Mouse (Mus musculus) cerebellum, postnatal 14 days (tissue): ENCODE results near the gene Brca2.
"Not testable (repeated sequence)": the region's sequence is repeated elsewhere in the genome, so short reads cannot be mapped to it uniquely, and the experiment has no call there.

ENCODE experiments used
- DNase-seq, 2 experiments: peaks; one replicate each; pipeline ENCODE4 v3.0.0; 2021; ENCODE audit warnings: mixed read lengths in 2 of 2

The Brca2 gene

GRCm38 (mm10) chr5:150521937-150522866, at the start of gene Brca2:
TSS of gene Brca2 (plus strand) at chr5:150522630.
- peak; percentile 95 to 96 for DNase-seq

- DNase-seq = no peak
Measured at GRCm38 (mm10) chr5:150477364-150477763, 45.1 kb upstream of the Brca2 start.

DNA sequence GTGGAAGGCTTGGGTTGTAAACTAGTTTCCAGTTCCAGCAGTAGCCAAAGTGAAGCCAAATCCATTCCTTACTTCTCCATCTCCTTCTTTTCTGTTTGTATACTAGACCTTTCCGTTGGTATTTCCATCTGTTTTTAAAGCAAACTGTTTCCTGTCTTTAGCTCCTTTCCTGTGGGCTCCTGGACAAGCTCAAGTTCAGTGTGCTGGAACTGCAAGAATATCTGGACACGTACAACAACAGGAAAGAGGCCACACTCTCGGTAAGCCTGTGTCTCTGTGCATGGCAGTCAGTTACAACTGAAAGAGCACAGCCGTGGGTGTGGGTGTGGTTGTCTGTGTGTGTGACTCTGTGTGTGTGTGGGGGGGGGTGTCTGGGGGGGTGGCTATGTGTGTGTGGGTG, 43.8 kb upstream of the Brca2 start:
- no peak for DNase-seq

GRCm38 (mm10) chr5:150485198-150485597, 37.2 kb upstream of the Brca2 start:
- no peak for DNase-seq

GRCm38 (mm10) chr5:150490285-150490684, 32.1 kb upstream of the Brca2 start:
- DNase-seq = no peak

GRCm38 (mm10) chr5:150490821-150491220, 31.6 kb upstream of the Brca2 start:
- DNase-seq = no peak

GRCm38 (mm10) chr5:150491573-150492173, 30.8 kb upstream of the Brca2 start:
- not testable (repeated sequence) for DNase-seq

DNA sequence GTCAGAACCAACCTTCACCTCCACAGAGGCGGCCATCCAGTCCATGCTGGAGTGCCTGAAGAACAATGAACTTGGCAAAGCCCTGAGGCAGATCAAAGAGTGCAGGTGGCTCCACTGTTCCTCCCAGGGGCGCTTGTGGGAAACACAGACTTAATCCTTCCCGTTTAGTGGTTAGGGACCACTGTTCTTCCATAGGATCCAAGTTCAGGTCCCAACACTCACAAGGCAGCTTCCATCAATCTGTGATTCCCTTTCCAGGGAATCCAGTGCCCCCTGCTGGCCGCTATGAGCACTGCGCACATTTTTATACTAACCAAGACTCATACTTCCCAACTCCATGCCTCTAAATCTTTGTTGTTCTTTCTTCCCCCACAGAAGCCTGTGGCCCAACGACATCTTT, 26.6 kb upstream of the Brca2 start:
- DNase-seq = peak; percentile 31 to 48

- no peak for DNase-seq
Measured at GRCm38 (mm10) chr5:150510451-150511225, 11.8 kb upstream of the Brca2 start.

- DNase-seq = no peak
Measured at GRCm38 (mm10) chr5:150513264-150513663, 9.2 kb upstream of the Brca2 start.

DNA sequence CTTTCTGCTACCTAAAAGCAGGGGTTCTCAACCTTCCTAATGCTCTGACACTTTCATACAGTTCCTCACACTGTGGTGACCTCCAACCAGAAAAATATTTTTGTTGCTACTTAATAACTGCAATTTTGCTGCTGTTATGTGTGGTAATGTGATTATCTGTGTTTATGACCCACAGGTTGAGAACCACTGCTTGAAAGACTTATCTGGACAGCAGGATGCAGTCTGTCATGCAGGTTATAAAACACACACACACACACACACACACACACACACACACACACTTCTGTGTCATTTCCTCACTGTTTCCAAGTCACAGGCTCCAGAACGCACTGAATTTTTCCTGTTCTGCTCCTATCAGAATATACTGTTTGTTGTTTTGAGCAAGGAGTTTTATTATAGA, 8.4 kb upstream of the Brca2 start:
- DNase-seq = no peak

- DNase-seq = no peak
Measured at GRCm38 (mm10) chr5:150518064-150518463, 4.4 kb upstream of the Brca2 start, which contains the start of gene Zar1l. TSS of gene Zar1l (minus strand) at chr5:150518164.

DNA sequence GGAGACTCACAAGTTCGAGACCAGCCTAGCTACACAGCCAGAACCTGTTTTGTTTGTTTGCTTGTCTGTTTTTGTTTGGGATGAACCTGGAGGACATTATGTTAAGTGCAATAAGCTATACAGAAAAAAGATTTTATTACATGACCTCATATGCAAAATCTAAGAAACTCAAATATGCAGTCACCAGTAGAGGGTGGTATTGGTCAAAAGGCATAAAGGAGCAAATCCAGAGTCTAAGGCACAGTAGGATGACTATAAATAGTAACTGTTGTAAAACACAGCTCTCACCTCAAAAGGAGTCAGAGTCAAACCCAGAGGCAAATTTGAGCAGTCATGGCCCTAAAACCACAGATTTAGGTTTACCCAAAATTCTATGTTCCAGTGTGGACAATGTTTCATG, 2.9 kb upstream of the Brca2 start:
- DNase-seq = peak in 1 of 2 experiments; percentile 7

GRCm38 (mm10) chr5:150522867-150523234, 421 bp downstream of the Brca2 start:
- DNase-seq = no peak

- no peak for DNase-seq
Measured at GRCm38 (mm10) chr5:150525239-150525638, 2.8 kb downstream of the Brca2 start.

GRCm38 (mm10) chr5:150541302-150541701, 18.9 kb downstream of the Brca2 start:
- no peak for DNase-seq

DNA sequence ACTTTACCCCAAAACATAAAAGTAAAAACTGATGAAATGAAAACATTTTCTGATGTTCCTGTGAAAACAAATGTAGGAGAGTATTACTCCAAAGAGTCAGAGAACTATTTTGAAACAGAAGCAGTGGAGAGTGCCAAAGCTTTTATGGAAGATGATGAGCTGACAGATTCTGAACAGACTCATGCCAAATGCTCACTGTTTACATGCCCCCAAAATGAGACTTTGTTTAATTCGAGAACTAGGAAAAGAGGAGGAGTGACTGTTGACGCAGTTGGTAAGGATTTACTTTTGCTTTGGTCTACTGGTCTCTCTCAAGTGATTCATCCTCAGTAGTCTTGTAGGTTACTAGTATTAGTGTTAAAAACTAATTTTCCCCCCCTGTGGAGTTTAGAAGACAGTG, 20.8 kb downstream of the Brca2 start:
- DNase-seq = no peak

DNA sequence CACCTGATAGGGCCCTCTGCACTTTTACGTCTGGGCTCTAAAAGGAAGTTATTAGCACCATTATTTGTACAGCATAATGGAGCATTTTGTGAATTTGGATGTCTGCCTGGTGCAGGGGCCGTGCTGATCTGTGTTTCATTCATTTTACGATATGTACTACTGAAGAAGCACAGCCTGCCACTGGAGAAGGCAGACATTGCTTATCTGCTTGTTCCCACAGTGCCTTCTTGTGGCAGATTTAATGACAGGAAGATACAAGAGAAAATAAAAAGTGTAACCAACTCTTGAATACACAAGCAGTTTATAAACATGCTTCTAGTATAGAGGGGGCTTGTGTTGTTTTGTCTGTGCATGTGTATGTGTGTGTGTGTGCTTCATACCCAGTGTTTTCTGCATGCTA, 29.2 kb downstream of the Brca2 start:
- no peak for DNase-seq

- no peak for DNase-seq
Measured at GRCm38 (mm10) chr5:150559519-150560103, 37.2 kb downstream of the Brca2 start.

DNA sequence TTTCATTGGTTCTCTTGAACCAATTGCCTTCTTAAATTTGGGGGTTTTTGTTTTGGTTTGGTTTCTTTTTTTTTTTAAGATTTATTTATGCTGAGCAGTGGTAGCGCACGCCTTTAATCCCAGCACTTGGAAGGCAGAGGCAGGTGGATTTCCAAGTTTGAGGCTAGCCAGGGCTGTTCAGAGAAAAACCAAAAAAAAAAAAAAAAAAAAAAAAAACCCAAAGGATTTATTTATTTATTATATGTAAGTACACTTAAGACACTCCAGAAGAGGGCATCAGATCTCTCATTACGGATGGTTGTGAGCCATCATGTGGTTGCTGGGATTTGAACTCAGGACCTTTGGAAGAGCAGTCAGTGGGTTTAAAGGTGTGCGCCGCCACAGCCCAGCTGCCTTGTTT, 38.4 kb downstream of the Brca2 start:
- DNase-seq = no peak

DNA sequence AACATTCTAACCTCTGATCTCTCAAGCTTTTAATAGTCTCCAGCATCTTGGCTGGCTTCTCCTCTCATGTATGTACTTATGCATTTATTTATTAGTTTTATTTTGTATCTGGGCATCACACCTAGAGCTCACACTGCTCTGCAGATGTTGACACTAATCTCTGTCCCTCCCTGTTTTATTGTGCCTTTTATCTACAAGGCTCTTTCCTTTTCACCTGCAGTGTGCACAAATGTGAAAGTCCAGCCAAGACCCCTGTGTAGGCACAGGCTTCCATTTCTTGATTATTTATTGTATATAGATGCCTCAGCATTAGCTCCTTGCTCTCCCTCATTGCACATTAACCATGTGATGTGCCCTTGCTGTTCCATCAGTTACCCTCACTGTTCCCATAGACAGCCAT, 38.9 kb downstream of the Brca2 start:
- no peak for DNase-seq

DNA sequence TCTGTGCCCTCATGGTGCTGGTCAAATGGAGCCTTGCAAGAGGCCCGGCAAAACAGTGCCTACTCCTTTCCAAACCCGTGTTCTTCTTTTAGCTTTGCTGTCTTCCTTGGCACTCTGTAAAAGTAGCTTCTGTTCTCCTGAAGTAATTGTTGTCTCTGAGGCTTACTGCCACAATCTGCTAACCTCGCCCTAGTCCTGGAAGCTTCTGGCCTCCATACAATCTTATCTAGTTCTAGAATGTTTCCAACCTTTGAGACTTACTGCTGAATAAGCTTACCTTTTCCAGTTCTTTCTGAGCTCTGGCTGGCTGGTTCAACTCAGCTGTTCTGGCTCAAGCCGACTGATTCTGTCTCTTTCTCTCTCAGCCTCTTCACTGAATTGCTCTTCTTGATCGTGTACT, 39.4 kb downstream of the Brca2 start:
- DNase-seq = no peak

DNA sequence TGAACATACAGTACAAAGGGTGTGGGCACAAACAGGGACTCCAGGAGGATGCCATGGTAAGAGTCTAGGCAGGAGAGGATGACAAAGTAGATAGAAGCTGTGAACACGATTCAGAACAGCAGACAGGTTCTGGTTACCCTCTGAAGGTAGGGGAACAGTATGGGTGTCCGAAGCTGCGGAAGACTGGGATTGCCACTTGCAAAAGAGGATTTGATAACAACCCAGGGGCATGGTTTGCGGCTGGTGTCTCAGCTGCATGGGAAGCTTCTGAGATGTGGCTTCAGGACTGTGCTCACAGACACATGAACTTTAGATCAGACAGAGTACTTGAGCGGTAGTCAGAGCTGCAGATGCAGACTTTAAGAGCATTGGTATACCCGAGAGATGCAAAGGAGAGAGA, 42.0 kb downstream of the Brca2 start:
- no peak for DNase-seq
